Mouse (Mus musculus): ENCODE data around the gene Ffar4.

- TF ChIP-seq POLR2A (IDR thresholded peaks at IDR 0.05; ENCODE audit: insufficient read depth, low read length), result no peak
- TF ChIP-seq CTCF (IDR thresholded peaks at IDR 0.05; ENCODE audit: low read depth, low read length), result no peak
- no peak for TF ChIP-seq EP300 (IDR thresholded peaks at IDR 0.05; ENCODE audit: insufficient read depth, low read depth, low read length)
Measured at GRCm38 (mm10) chr19:38132481-38132880, 35.6 kb downstream of the Ffar4 start, which contains the start of gene Pde6c.
